Mouse (Mus musculus): Measurements from ENCODE around the gene Acot7.

The Acot7 gene

GRCm38 (mm10) chr4:152178916-152179705, 1.2 kb downstream of the Acot7 start:
- no peak for DNase-seq (ENCODE audit: low spot score)

GRCm38 (mm10) chr4:152179946-152180660, 2.2 kb downstream of the Acot7 start:
- no peak for DNase-seq (ENCODE audit: low spot score)

GRCm38 (mm10) chr4:152182205-152182604, 4.3 kb downstream of the Acot7 start:
- no peak for DNase-seq (ENCODE audit: low spot score)

GRCm38 (mm10) chr4:152184353-152185035, 6.6 kb downstream of the Acot7 start:
- no peak for DNase-seq (ENCODE audit: low spot score)

- DNase-seq (ENCODE audit: low spot score): no peak
These were observed 7.2 kb downstream of the Acot7 start for GRCm38 (mm10) chr4:152185137-152185509.

GRCm38 (mm10) chr4:152185510-152186204, 7.7 kb downstream of the Acot7 start:
- DNase-seq (ENCODE audit: low spot score): no peak

GRCm38 (mm10) chr4:152186205-152187082, 8.5 kb downstream of the Acot7 start:
- DNase-seq (ENCODE audit: low spot score): no peak

GRCm38 (mm10) chr4:152187142-152187541, 9.2 kb downstream of the Acot7 start:
- DNase-seq (ENCODE audit: low spot score): no peak

GRCm38 (mm10) chr4:152188651-152189050, 10.7 kb downstream of the Acot7 start:
- DNase-seq (ENCODE audit: low spot score): no peak

GRCm38 (mm10) chr4:152189071-152189470, 11.1 kb downstream of the Acot7 start:
- no peak for DNase-seq (ENCODE audit: low spot score)

GRCm38 (mm10) chr4:152189691-152190090, 11.8 kb downstream of the Acot7 start:
- DNase-seq (ENCODE audit: low spot score): no peak

- no peak for DNase-seq (ENCODE audit: low spot score)
These were observed 12.2 kb downstream of the Acot7 start for GRCm38 (mm10) chr4:152190096-152190653.

- DNase-seq (ENCODE audit: low spot score): no peak
These were observed 12.8 kb downstream of the Acot7 start for GRCm38 (mm10) chr4:152190701-152191100.

GRCm38 (mm10) chr4:152192569-152192968, 14.6 kb downstream of the Acot7 start:
- no peak for DNase-seq (ENCODE audit: low spot score)

GRCm38 (mm10) chr4:152194476-152195175, 16.7 kb downstream of the Acot7 start:
- no peak for DNase-seq (ENCODE audit: low spot score)

GRCm38 (mm10) chr4:152196276-152196675, 18.3 kb downstream of the Acot7 start:
- no peak for DNase-seq (ENCODE audit: low spot score)

GRCm38 (mm10) chr4:152197545-152197944, 19.6 kb downstream of the Acot7 start:
- DNase-seq (ENCODE audit: low spot score): no peak

GRCm38 (mm10) chr4:152199617-152200016, 21.7 kb downstream of the Acot7 start:
- DNase-seq (ENCODE audit: low spot score): no peak

- no peak for DNase-seq (ENCODE audit: low spot score)
These were observed 23.6 kb downstream of the Acot7 start for GRCm38 (mm10) chr4:152201492-152201891.

GRCm38 (mm10) chr4:152202418-152202817, 24.5 kb downstream of the Acot7 start:
- DNase-seq (ENCODE audit: low spot score): no peak

All from testis, postnatal 14 days (tissue).